Mouse (Mus musculus) heart, adult 18-20 months (tissue): ENCODE data around the gene Elovl7. TPM values are rescaled to one million over a fixed set of nuclear protein-coding genes. Genes with fewer than 3 reads are reported as not detected.

Source experiments
- DNase-seq, 2 experiments: peaks; one replicate each; pipeline ENCODE4 v3.0.0; 2021 to 2022; ENCODE audit warnings: mixed read lengths in 1 of 2
- total RNA-seq, 2 experiments: library from RNA; stranded (reverse); gene quantifications; 2 replicates each; pipeline ENCODE4 v1.2.3; 2021

Gene Elovl7
- total RNA-seq, 2 experiments from 2014 or later = 0.15 to 0.26 TPM

DNA sequence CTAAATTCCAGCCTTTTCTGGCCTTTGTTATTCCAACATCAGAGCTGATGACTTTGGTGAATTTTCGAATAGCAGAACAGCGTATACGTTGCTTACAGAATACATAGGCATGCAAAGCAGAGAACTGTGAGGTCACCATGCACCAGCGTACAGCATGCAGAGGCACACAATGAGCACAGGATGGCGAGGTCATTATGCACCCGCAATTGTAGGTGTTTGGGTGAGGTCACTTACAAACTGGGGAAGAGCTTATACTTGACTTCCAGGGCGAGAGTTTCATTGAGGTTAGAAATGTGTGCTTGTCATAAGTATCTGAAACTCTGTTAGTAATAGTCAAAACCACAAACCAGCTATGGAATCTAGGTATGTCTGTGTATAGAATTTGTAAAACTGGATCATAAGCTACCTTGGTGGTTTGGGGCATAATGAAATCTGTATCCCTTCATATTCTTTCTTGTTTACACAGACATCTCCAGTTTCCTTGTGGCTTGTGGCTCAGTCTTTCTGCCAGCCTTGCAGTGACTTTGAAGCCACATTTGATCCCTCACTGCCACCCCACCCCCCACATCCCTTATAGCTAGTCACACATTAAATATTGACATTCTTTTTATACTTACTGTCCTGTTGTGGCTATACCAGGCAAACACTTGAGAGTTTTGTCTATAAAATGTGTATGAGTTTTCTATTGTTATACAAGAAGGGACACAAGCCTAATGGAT is 88.9 kb downstream of the Elovl7 start:
- DNase-seq = no peak

DNA sequence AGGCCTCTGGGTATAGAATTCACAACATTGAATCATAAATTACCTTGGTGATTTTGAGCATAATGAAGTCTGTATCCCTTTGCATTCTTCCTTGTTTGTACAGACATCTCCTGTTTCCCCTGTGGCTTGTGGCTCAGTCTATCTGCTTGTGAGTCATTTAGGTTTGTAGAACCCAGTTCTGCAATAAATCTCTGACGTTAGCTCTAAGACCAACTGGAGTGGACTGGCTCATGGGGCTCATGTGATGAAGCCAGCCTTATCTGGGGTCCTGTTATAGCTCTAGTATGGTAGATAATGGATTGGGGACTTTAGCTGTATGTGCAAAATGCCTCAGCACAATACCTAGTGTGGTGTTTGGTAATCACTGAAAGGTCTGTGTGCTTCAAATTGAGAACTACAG is 89.6 kb downstream of the Elovl7 start:
- no peak for DNase-seq

DNA sequence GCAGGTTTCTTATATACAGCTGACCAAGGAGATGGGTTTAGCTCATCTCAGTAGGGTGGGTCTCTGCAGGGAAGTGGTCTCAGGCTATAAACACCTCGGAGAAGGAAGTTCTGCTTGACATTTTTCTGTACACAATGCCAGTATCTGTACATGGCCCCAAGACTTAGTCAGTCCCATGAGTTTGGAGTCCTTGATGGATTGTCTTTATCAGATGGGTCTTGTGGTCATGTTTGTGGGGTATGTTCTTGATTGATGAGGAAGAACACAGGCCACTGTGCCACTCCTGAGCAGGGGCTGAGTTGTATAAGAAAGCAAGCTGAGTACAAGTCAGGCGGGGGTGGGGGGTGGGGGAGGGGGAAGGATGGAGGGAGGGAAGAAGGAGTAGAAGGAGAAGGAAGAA is 90.5 kb downstream of the Elovl7 start:
- DNase-seq = no peak

DNA sequence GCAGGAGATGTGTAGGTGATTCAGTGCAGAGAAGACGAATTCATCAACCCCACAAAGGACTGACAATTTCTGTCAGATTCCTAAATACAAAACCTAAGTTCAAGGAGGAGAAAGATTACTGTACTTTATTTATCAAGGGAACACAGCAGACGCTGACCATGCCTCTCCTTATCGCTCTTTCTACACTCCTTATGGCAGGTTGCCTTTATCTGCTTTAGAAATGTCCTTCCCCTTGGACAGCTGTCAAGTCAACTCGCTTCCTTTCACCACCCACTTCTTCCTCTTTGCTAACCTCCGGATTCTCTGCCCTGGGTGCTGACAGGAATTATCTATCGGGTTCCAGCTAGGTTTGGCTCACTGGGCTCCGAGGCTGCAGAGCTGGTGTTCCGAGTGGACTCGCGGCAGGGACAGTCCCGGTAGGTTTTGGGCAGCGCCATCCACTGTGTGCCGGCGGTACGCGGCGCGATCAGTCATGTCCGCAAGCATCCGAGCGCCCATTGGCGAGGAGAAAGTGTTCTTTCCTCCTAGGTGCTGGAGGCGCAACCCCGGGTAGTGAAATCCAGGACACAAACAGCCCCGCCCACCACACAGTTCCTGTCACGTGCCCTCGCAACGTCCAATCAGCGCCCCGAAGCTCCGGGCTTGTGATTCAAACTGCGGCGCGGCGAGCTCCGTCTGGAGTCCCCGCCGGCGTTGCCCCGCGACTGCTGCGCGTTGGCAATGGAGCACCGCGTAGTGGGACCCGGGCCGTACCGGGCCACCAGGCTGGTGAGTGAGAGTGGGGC is 101.7 kb downstream of the Elovl7 start, which contains the start of gene Depdc1b:
Gene Depdc1b (plus strand): TSS at position 631 of the 785 bp plus-strand sequence.
- DNase-seq = peak; percentile 96 to 98

DNA sequence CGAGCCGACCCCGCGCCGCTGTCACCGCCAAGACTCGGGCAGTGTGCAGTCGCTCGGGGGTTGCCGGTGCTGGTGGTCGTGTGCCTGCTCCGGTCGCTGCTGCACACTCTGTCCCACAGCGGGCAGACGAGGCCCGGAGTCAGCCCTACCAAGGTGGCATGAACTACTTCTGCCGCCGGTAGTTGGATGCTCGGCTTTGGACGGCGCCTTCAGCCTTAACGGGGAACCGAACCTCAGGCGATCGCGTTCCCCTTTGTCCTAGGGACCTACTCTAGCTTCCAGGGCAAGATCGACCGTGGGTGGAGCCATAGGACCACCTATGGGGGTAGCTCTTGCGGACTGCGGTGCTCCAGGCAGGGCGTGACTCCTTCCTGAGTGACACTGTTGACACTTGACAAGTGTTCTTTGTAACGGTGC is 102.3 kb downstream of the Elovl7 start:
- DNase-seq = no peak

DNA sequence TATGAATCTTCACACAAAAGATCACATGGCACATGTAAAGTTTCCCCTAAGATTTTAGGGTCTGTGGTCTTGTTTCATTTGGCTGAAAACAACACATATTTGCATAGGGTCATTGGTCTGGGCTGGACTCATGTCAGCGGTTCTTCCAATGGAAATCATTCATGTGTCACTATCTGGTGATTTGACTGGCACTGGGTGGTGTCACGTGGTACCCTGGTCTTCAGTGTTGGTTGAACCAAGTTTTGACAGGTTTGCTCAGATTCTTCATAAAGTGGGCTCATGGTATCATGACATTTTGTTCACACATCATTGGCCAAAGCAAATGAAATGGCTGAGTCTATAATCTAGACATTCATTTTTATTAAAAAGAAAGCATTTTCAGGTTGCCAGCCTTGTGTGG is 103.2 kb downstream of the Elovl7 start:
- no peak for DNase-seq

DNA sequence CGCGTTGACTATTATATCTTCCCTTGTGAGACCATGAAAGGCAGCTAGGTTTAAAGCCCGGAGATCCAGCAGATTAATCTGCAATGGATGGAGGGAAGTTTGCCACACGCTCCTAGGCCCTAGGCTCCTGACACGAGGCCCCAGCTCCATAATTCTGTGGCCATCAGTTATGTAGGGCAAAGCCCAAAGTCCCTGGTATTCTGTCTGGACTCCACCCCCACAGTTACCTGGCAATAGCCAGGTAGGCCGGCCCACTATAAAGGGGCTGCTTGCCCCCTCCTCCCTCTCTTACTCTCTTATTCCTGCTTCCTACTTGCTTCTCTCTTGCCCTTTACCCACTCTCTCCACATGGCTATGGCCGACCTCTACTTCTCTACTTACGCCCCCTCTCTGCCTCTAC is 104.8 kb downstream of the Elovl7 start:
- DNase-seq = no peak

DNA sequence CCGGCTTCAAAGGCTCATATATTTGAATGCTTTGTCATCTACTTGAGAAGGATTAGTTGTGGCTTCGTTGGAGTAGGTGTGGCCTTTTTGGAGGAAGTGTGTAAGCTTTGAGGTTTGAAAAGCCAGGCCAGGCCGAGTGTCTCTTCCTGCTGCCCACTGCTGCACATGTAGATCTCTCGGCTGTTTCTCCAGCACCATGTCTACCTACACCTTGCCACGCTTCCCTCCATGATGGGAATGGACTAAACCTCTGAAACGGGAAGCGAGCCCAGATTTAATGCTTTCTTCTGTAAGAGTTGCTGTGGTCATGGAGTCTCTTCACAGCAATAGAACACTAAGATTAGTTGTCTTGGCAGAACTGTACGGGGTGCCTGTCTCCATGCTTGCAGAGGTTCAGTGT is 106.0 kb downstream of the Elovl7 start:
- DNase-seq = no peak

DNA sequence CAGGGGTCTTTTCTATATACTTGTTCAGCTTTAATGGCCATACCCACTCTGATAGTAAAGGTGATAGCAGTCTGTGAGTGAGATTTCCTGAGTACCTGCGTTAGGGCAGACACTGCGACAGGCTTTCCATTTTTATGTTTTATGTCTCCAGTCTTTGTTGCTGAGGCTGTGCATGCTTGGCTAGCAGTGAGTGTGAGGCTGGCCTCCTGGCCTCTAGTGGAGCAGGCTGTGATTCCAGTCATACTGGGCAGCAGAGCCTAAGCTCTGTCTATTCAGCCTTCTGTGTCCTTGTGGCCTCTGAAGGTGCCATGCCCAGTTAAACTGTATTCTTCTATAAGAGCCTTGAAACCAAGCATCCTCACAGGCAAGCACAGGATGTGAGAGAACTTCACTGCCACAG is 108.3 kb downstream of the Elovl7 start:
- DNase-seq = no peak

DNA sequence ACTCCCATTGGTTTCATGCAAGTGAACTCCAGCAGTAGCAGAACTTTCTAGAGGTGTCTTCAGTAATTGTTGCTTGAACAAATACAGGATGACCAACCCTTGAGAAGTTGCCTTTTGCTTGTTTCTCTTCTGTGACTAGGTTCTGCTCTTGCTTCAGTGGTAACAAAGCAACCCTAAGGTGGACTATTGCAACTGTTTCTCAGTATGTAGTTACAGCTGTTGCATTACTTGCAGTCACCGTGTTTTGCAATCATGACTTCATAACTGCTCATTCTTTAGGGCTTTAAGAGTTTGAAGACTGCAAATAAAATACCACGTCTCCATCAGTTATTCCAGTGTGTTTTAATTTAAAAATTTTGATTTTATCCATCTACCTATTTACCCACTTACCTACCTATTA is 109.1 kb downstream of the Elovl7 start:
- DNase-seq = no peak

DNA sequence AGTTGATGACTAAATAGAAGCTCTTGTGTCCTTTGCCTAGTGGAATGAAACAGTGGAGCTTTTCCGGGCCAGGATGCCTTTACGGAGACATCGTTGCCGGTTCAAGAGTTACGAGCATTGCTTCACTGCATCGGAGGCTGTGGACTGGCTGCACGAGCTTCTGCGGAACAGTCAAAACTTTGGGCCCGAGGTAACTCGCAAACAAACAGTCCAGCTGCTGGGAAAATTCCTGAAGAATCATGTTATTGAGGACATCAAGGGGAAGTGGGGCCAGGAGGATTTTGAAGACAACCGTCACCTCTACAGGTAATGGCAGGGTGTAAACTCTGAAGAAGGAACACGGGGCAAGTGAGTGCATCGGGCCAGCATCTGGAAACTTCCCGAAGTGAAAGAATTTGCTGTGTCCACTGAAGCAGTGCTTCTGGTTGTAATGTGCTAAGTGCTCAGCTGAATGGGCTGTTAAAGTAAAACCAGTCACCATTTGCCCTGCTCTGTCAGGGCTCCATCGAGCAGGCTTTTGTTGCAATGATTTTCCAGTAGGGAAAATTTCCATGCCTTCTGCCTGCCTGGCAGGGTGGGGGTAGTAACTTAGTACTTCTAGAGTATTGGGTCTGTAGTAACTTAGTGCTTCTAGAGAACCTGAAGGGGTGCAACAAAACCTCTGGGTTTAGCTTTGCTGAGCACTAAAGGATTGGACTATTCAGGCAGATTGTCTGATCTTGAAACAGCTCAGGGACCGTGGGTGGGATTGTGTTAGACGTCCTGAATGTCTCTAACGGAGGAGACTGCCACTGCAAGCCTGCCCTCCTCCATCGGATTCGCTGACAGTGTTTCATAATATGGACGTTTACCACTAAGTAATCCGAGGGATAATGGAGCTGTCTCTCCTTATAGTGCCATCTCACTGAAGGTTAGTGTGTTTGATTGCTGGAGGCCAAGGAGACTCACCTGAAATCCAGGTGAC is 109.9 kb downstream of the Elovl7 start:
- DNase-seq = no peak

DNA sequence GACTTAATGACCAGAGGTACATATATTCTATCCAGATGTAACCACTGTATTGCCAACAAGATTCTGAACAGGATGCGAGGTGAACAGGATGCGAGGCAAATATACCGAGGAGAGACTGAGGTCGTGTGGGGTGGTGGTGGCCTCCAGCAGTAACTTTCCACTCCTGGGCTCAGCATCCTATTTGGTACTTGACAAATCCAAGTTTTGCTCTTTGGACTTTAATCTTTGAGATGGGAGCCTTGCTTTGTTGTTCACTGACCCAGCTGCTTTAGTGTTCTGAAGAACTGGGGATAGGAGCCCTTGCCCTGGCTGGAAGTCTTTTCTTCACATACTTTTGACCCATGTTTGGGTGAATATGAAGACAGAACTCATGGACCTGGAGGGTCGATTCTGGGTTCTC is 111.7 kb downstream of the Elovl7 start:
- DNase-seq = no peak

DNA sequence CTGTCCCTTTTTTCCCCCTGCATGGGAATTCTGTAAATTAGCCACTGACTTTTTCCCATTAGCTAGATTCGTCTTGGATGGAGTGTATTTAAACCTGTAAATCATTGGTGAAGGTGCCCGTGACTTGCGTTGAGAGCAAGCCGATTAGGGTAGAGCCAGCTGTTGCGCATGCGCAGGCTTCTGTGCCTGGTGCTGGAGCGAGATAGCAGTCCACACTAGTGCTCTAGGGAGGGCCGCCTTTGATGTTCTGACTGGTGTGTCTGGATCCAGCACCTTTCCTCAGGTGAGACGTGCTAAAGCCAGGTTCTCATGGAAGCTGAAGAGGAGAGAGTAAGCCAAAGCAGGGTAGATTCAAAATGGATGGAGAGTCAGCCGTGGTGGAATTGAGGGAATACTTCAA is 112.1 kb downstream of the Elovl7 start:
- no peak for DNase-seq

DNA sequence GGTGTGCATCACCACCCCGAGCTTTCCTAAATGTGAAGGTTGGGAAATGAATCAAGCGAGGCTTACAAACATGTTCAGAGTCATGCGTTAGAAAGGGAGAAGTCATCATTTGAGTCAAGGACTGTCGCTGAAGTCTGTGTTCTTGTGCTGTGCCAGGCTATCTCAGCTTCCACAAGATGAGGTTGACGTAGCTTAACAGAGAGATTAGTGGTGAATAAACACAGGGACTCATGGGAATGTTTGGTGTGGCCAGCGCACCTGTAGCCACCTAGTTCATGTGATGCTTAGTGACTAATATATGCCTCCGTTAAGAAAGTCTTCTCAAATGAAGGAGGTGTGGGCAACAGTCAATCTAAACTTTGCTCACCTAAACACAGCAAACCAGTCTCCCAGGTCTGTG is 112.8 kb downstream of the Elovl7 start:
- DNase-seq = no peak

DNA sequence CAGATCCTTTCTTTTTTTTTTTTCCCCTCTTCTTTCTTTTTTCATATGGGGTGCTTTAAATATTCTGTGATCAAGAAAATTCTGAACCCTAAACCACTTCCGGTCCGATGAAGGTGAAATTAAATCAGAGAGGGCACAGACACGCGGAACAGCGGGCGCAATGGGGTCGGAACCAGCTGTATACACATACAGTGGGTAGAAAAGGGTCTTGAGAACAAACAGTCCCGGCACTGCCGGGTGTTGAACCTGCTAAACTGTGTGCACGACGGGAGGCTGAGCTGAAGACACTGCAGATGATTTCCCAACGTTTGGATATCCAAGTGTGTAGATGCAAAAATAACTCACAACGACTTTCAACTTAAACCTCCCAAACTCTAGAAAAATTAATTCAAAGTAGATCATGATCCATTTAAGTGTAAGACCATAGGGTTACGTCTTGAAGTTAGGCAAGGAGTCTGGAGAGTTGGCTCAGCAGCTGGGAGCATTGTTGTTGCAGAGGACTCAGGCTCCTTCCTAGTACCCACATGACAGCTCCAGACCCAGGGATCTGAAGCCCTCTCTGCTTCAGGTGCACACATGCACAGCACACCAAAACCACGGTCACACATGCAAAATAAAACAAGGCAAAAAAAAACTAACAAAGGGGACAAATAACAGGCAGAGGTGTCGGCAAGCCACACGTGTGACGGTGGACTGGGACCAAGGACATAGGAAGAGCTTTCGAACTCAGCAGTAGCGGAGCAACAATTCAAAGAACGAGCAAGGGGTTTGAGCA is 114.4 kb downstream of the Elovl7 start:
- DNase-seq = no peak

DNA sequence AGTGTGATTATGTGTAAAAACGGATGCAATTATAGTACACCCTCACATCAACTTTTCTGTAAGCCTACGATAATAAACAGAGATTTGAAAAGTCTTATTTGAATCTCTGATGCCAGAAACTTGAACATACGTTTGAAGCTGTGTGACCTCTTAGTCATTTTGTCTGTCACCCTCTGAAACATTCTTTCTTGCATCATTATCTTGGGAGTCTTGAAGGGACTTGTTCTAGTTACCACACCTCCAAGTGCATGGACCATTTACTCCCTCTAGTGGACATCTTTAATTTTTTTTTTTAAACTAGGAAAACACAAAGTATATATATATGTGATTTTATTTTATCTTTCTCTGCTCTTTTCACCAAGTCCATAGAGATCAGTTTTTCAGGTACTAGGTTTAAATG is 115.5 kb downstream of the Elovl7 start:
- DNase-seq = peak in 1 of 2 experiments; percentile 32

Other genes starting within 250 kb of the Elovl7 start
- 10 to 100 TPM; 23.1 to 24.9 TPM for gene Smim15, start 170.0 kb upstream of the Elovl7 start, total RNA-seq
- gene Ndufaf2, start 55.8 kb upstream of the Elovl7 start, total RNA-seq = 10 to 100 TPM; 25.8 to 30.4 TPM
- gene Ercc8, start 55.7 kb upstream of the Elovl7 start, total RNA-seq = 1 to 10 TPM; 4.9 to 6.1 TPM
- gene Depdc1b, start 101.9 kb downstream of the Elovl7 start, total RNA-seq = under 1 TPM; 0.30 to 0.67 TPM
- 10 to 100 TPM; 35.4 to 40.4 TPM for gene Pde4d, start 235.5 kb downstream of the Elovl7 start, total RNA-seq